Mouse (Mus musculus) bone marrow macrophage, adult 2 months (primary cell): Measurements from ENCODE around the gene Fam114a2. TPM values are rescaled to one million over a fixed set of nuclear protein-coding genes. Genes with fewer than 3 reads are reported as not detected.

Source experiments
- H3K27ac ChIP-seq: 2 replicates; pipeline ENCODE4 v1.5.1; 2012; ENCODE audit warnings: low read depth, low read length; ENCODE audit not compliant: insufficient read depth
- H3K4me1 ChIP-seq: 2 replicates; pipeline ENCODE4 v1.6.1; 2012; ENCODE audit warnings: low read length; ENCODE audit not compliant: control insufficient read depth, insufficient read depth
- H3K4me3 ChIP-seq: 2 replicates; pipeline ENCODE4 v1.5.1; 2012; ENCODE audit warnings: mild to moderate bottlenecking, low read length, moderate library complexity; ENCODE audit not compliant: insufficient read depth
- CTCF ChIP-seq: IDR thresholded peaks from 2 replicates; pipeline ENCODE4 v1.5.1; 2012; ENCODE audit warnings: low read depth, mild to moderate bottlenecking, low read length, moderate library complexity
- POLR2A ChIP-seq: IDR thresholded peaks from 2 replicates; pipeline ENCODE4 v1.6.1; 2012; ENCODE audit warnings: mild to moderate bottlenecking, low read depth, low read length, borderline replicate concordance
- polyA plus RNA-seq: library from polyadenylated mRNA; stranded (reverse); fragments of >200 nt; gene quantifications from 2 replicates; pipeline ENCODE4 v1.2.4, GENCODE M21; 2012; ENCODE audit not compliant: missing spikeins, insufficient read depth, insufficient read length

Fam114a2 gene
- polyA plus RNA-seq, 1 experiment: 41.4 TPM

DNA sequence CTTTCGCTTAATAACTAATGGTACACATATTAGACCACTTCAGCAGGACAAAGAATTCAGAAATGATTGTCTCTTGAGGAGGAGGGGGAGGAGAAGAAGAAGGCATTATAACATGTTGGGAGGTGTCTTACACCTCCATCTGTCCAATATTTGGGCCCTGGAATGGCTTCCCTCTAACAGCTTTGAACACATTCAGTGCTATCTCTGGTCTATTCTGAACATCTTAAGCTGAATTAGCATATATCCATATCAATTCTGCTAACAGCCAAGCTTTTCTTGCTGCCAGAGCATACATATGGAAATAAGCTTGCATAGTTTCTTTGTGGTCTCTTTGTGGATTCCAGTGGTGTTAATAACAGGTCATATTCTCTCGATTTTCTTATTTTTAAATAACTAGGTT lies 22.3 kb upstream of the Fam114a2 start:
- Histone ChIP-seq H3K4me3 (no peak overlapping the region), H3K27ac (no peak overlapping the region), H3K4me1 (no peaks in the 10 kb centered on the region)
- TF ChIP-seq CTCF: no peak
- no peak for TF ChIP-seq POLR2A

DNA sequence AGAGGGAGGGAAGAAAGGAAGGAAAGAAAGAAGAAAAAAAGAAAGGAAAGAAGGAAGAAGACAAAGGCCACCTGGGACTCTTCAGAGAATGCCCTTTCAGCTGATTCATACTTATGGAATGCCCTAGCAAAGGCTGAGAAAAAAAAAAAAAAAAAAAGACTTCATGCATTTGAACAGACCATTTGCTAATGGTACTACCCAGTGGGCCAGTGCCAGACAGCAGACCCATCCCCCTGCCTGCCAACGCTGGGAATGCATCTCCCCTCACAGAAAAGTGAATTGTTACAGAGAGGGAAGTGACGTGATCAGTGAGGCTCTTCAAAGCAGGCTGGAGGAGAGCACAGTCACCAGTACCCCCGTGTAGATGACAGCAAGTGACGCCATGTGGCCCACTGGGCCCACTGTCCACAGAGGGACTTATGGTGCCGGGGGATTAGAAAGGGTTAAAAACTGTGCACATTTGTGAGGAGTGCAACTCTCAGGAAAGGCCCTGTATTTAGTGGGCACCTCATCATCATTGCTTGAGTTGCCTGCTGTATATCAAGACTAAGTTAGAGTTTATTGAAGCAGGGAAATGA lies 21.5 kb upstream of the Fam114a2 start:
- TF ChIP-seq POLR2A (no peak), CTCF (no peak)
- Histone ChIP-seq H3K4me1 (no peaks in the 10 kb centered on the region), H3K4me3 (no peak overlapping the region), H3K27ac (no peak overlapping the region)

DNA sequence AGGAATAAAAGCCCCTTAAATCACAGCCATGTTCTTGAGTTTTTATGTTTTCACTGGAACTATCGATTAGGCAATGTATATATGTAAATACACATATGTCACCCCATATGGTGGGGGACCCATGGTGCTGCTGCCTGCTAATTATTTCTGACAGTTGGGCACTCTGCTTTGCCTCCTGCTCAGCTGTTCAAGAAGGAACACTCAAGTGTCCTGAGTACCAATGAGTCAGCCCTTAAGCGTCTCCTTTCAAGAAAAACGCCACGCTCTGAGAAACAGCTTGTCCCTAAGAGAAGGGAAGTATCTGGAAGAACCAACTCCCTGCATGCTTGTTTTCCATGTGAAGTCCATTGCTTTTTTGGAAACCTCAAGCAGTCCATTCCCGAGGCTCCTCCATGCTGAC lies 17.5 kb upstream of the Fam114a2 start:
- no peak overlapping the region for H3K4me3 ChIP-seq
- H3K4me1 ChIP-seq: peaks cover 11% of the 10 kb centered on the region
- TF ChIP-seq CTCF (no peak), POLR2A (no peak)
- no peak overlapping the region for H3K27ac ChIP-seq

DNA sequence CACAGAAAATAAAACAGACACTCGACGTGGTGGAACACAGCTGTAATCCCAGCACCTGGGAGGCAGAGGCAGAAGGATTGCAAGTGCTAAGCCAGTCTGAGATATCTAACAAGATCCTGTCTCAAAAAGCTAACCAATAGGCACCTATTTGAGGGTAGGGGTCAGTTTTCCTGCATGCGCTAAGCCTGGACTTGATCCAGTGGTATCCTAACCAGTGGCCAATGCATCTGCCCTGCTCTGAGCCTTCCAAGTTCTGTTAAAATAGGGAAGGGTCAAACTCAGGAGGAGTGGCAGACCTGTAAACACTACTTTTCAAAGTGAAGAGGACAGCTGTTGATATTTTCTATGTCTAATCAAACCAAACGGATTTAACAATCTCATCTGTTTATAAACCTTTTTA lies 13.9 kb upstream of the Fam114a2 start:
- H3K4me3 ChIP-seq: no peak overlapping the region
- H3K4me1 ChIP-seq: peaks cover 11% of the 10 kb centered on the region
- TF ChIP-seq CTCF (no peak), POLR2A (no peak)
- no peak overlapping the region for H3K27ac ChIP-seq

DNA sequence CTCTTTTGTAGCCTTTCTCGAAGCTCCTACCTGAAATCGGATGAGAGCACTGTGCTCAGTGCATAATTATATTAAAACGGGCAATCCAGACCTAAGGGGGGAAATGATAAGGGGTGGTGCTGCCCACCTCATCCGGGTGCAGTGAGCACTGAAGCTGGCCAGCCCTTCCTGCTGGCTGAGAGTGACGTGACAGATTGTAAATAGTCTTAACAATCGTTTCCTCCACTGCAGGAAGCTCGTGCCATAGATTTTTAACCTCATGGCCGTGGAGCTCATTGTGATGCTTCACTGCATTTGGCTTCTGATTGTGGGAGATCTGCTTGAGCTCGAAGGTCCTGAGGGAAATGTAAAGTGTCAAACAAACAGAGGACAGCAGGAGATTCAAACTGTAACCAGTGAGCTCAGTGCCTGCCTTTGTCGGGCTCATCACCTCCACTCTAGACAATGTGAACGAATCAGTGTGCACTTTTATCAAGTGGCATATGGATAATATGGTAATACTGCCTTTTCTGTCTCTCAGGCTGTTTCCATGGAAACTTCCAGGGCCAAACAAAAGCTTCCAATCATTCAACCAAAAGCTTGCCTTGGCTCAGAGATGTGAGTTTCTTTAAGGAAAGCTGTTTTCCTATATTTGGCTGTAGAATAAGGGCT lies 13.0 kb upstream of the Fam114a2 start:
- Histone ChIP-seq H3K4me1 (peaks cover 11% of the 10 kb centered on the region), H3K27ac (no peak overlapping the region), H3K4me3 (no peak overlapping the region)
- TF ChIP-seq CTCF (no peak), POLR2A (no peak)

DNA sequence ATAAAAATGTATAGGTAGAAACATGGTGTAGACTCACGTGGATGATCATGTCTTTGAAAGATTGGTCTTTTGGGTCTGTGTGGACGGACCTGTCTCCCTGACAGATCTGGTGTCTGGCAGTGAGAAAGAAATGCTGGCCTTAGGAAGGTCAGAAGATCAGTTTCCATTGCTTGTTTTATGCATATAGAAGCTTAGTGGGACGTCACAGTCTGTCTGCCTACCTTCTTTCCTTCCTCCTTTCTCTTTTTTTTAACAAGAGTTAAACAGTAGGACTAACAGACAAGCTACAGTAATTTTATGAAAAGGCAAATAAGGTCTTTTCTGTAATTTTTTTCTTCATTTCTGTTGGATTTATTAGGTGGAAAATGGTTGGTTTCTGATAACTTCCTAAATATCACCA lies 10.7 kb upstream of the Fam114a2 start:
- no peak for TF ChIP-seq POLR2A
- Histone ChIP-seq H3K27ac (no peak overlapping the region), H3K4me3 (no peak overlapping the region), H3K4me1 (peaks cover 25% of the 10 kb centered on the region)

DNA sequence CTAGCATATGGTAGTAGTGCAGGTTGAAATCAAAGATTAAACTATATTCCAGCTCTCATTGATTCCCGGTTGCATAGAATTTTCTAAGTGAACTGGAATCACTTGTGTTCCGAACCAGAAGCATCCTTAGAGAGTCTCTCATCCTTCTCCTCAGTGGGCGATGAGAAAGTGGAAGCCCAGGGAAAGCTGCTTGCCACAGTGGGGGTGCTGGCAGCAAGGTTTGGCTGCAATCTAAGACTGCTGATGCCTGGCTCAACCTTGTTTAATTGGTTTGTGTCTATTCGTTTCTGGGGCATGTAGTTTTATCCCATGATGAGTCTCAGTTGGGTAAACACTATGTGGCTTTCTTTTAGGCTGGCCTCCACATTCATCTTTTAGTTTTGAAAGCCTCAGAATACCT lies 9.1 kb upstream of the Fam114a2 start:
- Histone ChIP-seq H3K4me3 (no peak overlapping the region), H3K27ac (no peak overlapping the region), H3K4me1 (peaks cover 25% of the 10 kb centered on the region)
- no peak for TF ChIP-seq CTCF
- TF ChIP-seq POLR2A: no peak

DNA sequence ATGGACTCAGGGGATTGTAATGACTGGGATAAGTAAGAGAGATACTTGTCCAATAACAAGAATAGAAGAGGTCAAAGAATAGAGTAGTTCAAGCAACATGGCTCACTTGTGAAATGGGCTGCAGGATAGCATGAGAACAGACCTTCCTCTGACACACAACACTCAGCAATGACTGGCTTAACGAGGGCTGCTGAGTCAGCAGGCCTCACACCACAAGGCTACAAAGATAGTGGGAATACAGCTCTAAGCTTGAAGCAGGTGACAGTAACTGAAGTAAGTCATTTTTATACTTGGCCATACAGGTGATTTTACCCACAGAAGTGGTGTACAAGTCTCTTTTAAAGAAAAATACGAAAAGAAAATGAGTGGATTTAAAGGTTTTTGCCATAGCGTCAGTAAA lies 7.5 kb upstream of the Fam114a2 start:
- Histone ChIP-seq H3K27ac (no peak overlapping the region), H3K4me1 (peaks cover 21% of the 10 kb centered on the region), H3K4me3 (no peak overlapping the region)
- TF ChIP-seq POLR2A (no peak), CTCF (no peak)

DNA sequence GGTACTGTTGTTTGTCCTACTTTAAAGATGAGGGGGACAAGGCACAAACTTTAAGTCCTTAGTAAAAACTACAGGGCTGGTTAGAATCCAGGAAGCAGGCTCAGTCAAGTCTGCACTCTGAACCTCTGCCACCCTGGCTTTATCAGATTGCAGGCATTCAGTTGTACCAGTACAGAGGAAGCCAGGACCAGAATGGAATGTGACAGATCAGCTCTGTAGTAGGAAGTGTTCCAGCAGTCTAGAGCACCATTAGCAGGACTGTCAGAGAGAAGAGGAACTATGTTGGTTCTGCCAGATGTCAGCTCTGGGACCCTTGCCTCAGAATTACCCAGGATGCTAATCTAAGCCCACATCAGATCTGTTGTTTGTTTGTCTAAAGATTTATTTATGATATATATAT lies 6.2 kb upstream of the Fam114a2 start:
- Histone ChIP-seq H3K4me1 (peaks cover 26% of the 10 kb centered on the region), H3K27ac (0 out of 2 replicates have a peak overlapping the region, but pooled peaks have one; percentile 5), H3K4me3 (no peak overlapping the region)
- TF ChIP-seq CTCF (no peak), POLR2A (no peak)

DNA sequence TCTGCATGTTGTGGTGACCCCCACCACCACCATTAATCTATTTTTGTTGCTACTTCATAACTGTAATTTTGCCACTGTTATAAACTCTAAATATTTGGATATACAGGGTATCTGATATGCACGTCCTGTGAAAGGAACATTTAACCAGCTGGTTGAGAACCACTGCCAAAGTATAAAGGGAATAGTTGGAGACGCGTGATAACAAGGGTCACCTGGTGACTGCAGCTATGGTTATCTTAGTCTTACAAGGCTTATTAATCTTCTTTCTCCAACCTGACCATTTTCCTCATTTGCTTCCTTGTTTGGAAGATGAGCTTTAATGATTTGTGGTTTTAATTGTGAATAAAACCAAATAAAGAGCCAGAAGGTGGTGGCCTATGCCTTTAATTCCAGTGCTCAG lies 5.0 kb upstream of the Fam114a2 start:
- H3K27ac ChIP-seq: no peak overlapping the region
- TF ChIP-seq CTCF: no peak
- no peak for TF ChIP-seq POLR2A
- no peak overlapping the region for H3K4me3 ChIP-seq
- peaks cover 26% of the 10 kb centered on the region for H3K4me1 ChIP-seq

DNA sequence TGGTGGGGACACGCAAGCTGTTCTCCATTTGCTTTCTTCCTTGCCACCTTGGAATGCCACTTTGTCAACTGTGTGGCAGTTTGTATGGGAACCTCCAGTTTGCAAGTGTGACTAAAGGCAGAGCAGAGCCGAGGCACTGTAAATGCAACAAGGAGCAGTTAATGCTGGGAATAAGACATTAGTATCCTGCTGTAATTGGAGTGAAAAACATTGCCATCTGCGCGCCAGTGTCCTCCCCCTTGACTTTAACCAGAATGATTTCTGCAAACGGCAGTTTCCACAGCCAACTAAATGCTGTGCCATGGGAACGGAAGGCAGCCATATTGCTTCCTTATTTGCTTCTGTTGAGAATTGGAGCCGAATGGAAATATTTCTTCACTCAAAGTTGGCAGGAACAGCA lies 3.6 kb upstream of the Fam114a2 start:
- Histone ChIP-seq H3K4me3 (no peak overlapping the region), H3K27ac (no peak overlapping the region), H3K4me1 (peaks cover 31% of the 10 kb centered on the region)
- TF ChIP-seq POLR2A: no peak
- TF ChIP-seq CTCF: no peak
